Mouse (Mus musculus) c-Kit-negative CD71-positive TER-119-positive erythroid progenitor cells, embryonic 14.5 days (primary cell): ENCODE results near the gene Pex3.
"Not testable (repeated sequence)": the region's sequence is repeated elsewhere in the genome, so short reads cannot be mapped to it uniquely, and the experiment has no call there.

Source experiments
- DNase-seq: peaks from one replicate; pipeline ENCODE4 v3.0.0-alpha.2; 2013; ENCODE audit warnings: low read depth, low spot score

The Pex3 gene

DNA sequence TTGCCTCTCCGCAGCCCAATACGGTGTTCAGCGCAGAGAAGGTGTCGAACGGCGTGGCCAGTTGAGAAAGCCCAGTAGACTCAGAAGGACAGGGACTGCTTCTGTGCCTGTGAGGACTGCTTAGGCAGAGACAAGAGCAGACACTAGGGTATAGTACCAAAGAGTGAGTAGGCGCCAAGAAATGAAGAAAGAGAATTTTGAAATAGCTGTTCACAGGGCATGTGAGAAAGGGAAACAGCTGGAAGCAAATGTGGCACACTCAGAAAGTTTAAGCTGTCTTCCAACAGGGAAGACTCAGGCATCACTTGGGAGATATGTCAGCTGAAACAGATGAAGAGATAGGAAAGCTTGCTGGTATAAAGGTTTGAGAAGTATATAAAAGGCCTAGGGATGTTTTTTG is 16.2 kb downstream of the Pex3 start:
- DNase-seq: no peak

DNA sequence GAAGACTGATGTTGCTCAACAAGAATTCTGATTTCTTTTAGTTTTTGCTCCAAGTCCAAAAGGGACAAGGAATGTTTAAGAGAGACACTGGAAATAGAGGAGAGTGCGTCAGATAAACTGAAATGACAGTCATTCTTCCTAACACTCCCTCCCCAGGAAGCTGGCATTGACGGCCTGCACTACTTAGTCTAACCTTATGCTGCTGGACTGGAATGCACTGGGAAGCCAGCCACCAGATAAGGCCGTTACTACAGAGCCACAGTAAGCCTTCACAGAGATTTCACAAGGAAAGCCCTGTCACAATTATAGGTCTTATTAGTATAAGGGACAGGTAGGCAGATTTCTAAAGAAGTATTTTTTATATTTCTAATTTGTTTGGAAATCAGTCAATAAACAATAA is 18.2 kb downstream of the Pex3 start:
- no peak for DNase-seq

DNA sequence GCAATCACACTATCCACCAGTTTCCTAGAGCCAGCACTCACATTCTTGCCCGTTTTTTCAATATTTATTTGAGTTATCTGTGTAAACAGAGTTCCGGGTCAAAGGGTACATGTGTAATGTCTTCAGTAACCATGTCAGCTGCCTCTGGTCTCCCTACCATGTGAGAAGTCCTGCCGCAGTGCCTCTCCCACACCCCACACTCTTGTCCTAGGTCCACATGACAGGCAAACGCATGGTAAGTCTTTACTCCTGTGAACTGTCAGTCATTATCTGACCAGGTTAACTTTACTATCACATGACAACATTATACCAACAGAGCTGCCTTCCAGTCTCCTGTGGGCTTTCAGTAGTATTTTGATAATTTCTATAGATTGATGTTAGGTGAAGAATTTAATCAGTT is 24.8 kb downstream of the Pex3 start:
- no peak for DNase-seq

DNA sequence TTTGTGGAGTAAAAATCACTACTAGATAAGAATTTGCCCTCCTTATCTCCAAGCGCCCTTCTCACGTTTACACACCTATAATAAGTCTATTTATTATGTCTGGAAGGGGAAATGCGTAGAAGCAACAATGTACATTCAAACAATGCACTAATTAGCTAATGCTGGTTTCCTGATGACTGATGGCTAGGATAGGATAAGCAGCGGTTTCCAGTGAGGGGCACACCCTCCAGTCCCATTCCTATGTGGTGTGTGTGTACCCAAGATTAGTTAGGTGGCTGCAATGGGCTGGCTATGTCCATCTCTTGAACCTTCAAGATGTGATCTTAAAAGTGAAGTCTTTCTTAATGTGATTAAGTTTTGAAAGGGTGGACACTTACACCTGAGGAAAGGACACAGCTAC is 31.1 kb downstream of the Pex3 start:
- no peak for DNase-seq

DNA sequence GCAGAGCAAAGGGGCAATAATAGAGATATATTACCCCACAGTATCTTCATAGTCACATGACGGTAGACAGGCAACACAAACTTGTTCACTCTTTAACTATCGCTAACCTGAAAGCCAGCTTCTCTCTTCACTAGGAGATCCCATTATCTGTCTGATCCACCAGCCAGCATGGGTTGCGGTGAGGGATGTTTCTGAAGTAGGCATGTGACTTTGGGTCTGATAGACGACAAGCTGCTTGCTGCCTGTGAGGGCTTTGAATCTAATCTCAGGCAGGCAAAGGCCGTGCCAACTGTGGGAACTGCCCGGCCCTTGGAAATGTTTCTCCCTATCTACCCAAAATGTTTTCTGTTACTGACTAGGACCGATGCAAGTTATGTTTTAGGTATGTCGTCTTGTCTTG is 50.6 kb downstream of the Pex3 start:
- DNase-seq: peak; percentile 40

DNA sequence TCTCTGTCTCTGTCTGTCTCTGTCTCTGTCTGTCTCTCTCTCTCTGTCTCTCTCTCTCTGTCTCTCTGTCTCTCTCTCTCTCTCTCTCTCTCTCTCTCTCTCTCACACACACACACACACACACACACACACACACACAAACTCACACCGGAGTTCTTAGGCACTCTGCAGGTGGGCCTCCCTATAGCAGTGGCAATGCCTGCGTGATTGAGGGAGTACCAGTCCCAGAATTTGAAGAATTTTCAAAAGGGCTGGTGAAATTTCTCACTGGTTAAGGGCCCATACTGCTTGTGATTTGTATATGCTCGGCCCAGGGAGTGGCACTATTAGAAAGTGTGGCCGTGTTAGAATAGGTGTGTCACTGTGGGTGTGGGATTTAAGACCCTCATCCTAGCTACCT is 51.4 kb downstream of the Pex3 start:
- DNase-seq: not testable (repeated sequence)

DNA sequence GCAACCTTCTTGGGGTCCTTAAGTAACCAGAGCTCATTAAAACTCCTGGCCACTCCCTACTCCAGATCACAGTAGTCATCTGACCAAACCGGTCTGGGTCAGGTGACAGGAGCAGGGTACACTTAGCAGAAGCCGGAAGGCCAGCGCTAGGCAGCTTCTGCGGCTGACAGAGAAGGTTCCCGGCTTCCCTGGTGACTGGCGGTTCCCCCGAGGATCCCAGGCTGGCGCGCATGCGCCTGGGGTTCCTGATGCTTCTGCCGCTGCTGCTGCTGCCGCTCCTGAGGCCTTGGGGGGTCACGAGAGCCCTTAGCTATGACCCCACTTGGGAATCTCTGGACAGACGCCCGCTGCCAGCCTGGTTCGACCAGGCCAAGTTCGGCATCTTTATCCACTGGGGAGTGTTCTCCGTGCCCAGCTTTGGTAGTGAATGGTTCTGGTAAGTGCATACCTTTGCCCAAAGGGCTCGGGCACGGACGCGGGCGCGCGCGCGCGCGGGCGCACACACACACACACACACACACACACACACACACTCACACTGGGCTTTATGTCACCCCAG is 51.9 kb downstream of the Pex3 start:
- peak; percentile 62 for DNase-seq

DNA sequence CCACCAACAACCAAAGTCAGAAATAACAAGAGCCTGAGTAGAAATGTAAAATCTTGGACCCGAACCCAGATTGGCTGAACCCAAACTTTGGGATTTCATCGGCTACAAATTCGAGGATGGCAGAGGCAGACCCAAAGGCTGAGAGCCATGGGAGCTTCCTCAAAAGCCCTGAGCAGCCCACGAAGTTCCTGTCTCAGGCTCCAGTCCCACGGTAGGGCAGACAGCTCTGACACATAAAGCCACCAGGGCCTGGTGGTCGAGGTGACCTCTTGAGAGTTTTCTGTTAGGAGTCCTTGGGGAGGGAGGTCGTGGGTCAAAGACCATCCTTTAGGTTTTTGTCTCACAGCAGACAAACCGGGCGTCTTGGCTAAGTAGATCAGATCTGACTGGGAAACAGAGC is 52.5 kb downstream of the Pex3 start:
- DNase-seq: no peak

DNA sequence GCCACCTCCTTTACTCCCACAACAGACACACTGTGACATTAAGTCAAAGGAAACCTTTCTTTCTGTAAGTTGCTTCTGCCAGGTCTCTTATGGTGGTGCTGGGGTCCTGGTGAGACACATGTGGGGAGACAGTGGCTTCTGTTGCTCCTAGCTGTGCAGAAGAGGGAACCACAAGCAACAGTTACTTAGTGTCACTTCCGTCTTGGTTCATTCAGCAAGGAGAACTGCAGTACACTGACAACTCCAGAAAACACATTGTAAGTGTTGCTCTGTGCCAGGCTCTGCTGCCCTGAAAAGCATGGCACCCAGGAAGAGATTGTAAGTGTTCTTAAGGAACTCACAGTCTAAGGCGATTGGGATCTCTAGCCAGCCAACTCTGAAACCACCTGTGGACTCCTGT is 53.6 kb downstream of the Pex3 start, which contains the start of gene Fuca2:
Fuca2 (plus strand) TSS at position 210 of the 400 bp plus-strand sequence.
- no peak for DNase-seq

DNA sequence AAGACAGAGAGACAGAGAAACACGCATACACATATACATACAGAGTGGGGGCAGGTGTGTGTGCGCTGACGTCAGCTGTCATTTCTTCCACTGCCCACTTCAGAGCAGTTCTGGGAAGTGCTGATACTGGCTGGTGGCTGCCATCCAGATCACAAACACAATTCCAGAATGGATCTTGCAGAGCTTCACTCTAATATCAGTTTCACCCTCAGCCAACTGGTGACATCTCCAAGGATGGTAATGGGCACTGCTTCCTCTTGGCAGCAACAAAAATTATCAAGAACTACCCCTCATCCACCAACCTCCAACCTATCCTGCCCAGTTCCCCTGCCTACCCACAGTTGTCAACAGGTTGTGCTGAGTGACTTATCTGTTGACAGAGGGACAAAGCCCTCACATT is 56.6 kb downstream of the Pex3 start:
- DNase-seq: no peak

DNA sequence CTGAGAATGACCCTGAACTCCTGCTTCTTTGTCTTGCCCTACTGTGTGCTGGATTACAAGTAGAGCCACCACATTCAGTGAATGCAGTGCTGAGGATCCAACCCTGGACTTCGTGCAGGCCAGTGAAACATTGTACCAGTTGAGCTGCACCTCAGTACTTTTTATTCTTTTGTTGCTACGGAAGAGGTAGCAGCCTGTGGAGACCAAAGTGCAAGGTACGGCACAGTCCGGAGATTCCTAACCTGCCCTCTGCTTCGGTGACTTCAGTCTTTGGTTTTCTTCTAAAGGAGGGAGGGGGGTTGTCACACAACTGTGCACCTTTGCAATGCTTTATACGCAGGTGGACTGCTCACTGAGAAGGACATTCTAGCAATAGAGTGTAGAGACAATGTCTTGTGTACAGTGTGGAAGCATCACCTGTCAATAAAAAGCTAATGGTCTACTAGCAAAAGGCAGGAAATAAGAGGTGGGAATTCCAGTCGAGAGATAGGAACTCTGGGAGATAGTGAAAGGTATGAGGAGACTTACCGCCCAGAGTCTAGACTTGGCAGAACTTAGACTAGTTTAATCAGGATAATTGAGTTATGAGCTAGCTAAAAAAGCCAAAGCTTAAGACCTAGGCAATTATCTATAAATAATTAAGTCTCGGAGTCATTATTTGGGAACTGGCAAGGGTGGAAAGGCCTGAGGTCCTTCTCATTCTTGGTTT is 58.8 kb downstream of the Pex3 start:
- no peak for DNase-seq

DNA sequence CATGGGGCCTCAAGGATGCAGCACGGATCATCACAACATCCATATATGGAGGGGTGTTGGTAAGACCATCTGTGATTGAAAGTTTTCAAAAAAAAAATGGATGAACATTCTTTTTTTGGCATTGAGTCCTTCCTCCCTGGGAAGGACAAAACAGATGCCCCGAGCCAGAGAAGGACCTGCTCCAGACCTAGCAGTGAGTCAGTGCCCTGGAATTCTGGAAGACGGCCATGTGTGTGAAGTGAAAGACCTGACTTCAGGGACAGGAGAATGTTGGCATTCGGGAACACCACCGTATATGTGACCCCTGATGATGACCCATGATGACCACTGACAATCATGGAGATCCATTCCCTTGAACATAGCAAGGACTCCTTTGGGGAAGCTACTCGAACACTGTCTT is 63.3 kb downstream of the Pex3 start:
- no peak for DNase-seq

DNA sequence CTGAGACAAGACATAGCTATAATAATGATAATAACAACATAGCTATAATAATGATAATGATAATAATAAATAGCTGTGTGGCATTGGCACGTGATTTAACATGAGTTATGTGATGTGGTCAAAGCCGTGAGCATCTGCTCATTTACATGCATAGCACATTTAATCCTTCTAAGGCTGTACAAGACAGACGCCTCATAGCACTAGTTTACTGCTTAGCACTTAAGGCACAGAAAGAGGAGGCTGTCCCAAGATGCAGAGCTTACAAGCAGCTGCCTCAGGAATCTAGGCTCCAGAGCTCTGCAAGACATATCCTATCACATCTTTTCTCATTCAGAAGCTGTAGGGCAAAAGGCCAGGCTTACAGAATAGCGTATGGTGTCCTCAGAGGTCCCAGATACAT is 67.0 kb downstream of the Pex3 start:
- DNase-seq: no peak

DNA sequence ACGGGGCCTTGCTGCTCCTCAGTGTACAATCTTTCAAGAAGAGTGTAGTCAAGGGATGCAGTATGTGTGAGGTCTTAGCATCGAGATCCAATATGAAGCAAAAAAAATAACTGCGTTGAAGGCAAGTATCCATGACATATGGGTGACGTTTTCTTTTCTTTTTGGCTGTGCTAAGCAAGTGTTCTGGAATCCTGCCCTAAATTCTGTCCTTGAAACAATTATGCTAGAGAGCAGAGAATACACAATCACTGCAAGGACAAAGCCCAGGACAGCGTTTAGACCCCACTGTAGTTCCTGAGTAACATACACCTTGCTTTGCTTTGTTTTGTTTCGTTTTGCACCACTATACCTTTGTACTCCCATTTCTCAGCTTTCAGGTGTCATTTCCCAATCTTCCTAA is 73.6 kb downstream of the Pex3 start:
- no peak for DNase-seq

DNA sequence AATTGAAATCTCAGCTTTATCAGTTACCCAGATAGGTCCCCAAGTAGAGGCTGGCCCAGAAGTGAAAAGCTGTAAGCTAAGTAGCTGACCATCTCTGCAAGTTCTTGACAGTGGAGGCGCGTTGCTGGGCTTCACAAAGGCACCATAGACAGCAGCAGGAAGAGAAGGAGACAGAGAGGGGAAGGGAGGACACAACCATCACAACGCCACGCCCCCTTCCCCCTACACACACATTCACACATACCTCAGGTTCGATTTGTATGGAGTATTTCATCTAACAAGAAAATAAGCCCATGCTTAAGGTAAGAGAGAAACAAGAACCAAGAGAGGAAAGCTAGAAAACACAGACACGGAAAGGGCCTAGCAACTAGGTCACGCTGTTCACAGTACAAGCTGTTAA is 77.8 kb downstream of the Pex3 start:
- DNase-seq: no peak

DNA sequence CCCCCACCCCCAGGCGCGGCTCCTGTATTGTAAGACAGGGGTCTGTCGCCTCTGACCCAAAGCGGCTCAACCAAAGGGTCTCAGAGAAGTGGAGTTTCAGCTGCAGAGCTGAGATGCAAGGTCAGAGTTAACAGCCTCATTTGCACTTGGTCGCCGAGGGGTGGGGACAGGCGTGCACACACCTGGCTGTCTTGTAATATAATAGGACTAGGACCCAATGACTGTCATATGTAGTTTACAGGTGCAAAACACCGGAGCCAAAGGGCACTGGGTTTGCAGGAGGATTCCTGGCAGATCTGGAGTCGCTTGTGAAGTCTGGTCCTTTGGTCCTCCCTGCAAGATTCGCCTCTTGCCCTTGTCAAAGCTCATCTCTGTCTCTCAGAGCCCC is 78.4 kb downstream of the Pex3 start:
- DNase-seq: no peak
